ENCODE assay signal across 10 mouse cellular contexts in genomic region chr1:172027809-172028102, GRCm38 (mm10). TPM values are rescaled to one million over a fixed set of nuclear protein-coding genes. Genes with fewer than 3 reads are reported as not detected.
DNase-seq lines count a peak whose midpoint lies in the region; ATAC-seq and TF ChIP-seq lines count a peak whose summit lies in the region.
"Had no signal": no experiment of that assay in that cellular context is flagged by ENCODE, and none has a peak within 500 bp of the region (broad histone marks: within the 10 kb centered on the region; RNA-seq: fewer than 3 reads in every experiment).

No protein-coding gene starts in this region.

- no peak for DNase-seq in heart, adult 2 months
- no peak for DNase-seq in heart, adult 8-10 months (ENCODE audit: low spot score)
- peak; percentile 84 for DNase-seq in retina, postnatal 1 day
- DNase-seq in retina, embryonic 14.5 days (ENCODE audit: low spot score): no peak
- DNase-seq in stomach, postnatal 0 days (ENCODE audit: low spot score): no peak
- no peak for DNase-seq in T-cell, adult 2 months (ENCODE audit: low spot score)
- no peak for DNase-seq in urinary bladder, adult 2 months (ENCODE audit: low spot score)

- peak overlapping the region; percentile 88 for H3K9ac ChIP-seq in heart, adult 2 months (ENCODE audit: low read depth, low read length)
- H3K9ac ChIP-seq in limb, embryonic 15.5 days: peak overlapping the region; percentile 69
- peak overlapping the region; percentile 78 for H3K9ac ChIP-seq in stomach, postnatal 0 days (ENCODE audit: low read length)

- ATAC-seq in limb, embryonic 15.5 days (ENCODE audit: insufficient number of reproducible peaks, low FRiP score, low TSS enrichment, low read depth): no peak
- ATAC-seq in stomach, postnatal 0 days (ENCODE audit: low FRiP score, low TSS enrichment): peak; percentile 8; the same call in 1 of the 2 replicates

- no peak for TF ChIP-seq POLR2A in heart, adult 2 months (IDR thresholded peaks at IDR 0.05; ENCODE audit: insufficient read depth, low read depth, low read length)

- no peak for TF ChIP-seq CTCF in heart, adult 2 months (IDR thresholded peaks at IDR 0.05)
- TF ChIP-seq CTCF in stomach, postnatal 0 days (IDR thresholded peaks at IDR 0.05; ENCODE audit: low read depth): no peak

- no peaks in the 10 kb centered on the region for H3K79me2 ChIP-seq in heart, adult 2 months (replicated peaks; ENCODE audit: control insufficient read depth, insufficient read depth, low read length)

- no peak for TF ChIP-seq EP300 in heart, adult 2 months (IDR thresholded peaks at IDR 0.05; ENCODE audit: insufficient read depth, low read depth, low read length)
- TF ChIP-seq EP300 in stomach, postnatal 0 days (optimal IDR thresholded peaks at IDR 0.05): peak; percentile 31

- no peaks in the 10 kb centered on the region for H3K9me3 ChIP-seq in limb, embryonic 15.5 days
- H3K9me3 ChIP-seq in stomach, postnatal 0 days (ENCODE audit: control insufficient read depth, low read length): no peaks in the 10 kb centered on the region

- H3K27me3 ChIP-seq in heart, adult 2 months (ENCODE audit: control insufficient read depth, insufficient read depth, low read length): no peaks in the 10 kb centered on the region
- H3K27me3 ChIP-seq in limb, embryonic 15.5 days: no peaks in the 10 kb centered on the region
- no peaks in the 10 kb centered on the region for H3K27me3 ChIP-seq in stomach, postnatal 0 days (ENCODE audit: control insufficient read depth, insufficient read depth, low read length)

- peak overlapping the region; percentile 85; the same call in 1 of the 2 replicates for H3K4me3 ChIP-seq in heart, adult 2 months
- H3K4me3 ChIP-seq in limb, embryonic 15.5 days: peak overlapping the region; percentile 59
- H3K4me3 ChIP-seq in stomach, postnatal 0 days (ENCODE audit: low read depth, low read length): peak overlapping the region; percentile 87

- no peaks in the 10 kb centered on the region for H3K36me3 ChIP-seq in heart, adult 2 months (ENCODE audit: control insufficient read depth, insufficient read depth, low read length)
- H3K36me3 ChIP-seq in limb, embryonic 15.5 days: no peaks in the 10 kb centered on the region
- H3K36me3 ChIP-seq in stomach, postnatal 0 days (ENCODE audit: control insufficient read depth, insufficient read depth, low read length): no peaks in the 10 kb centered on the region

- intact Hi-C loops in heart, adult 2 months (cut with DNase I): loop anchor here (10.0 kb wide), 1 partner anchor 457 kb away; the partner anchor contains the start of gene Igsf9

- H3K4me1 ChIP-seq in heart, adult 2 months (ENCODE audit: control insufficient read depth, insufficient read depth, low read length): peaks cover 3% of the 10 kb centered on the region; the same call in 1 of the 2 replicates
- H3K4me1 ChIP-seq in limb, embryonic 15.5 days: peaks cover 33% of the 10 kb centered on the region
- peaks cover 6% of the 10 kb centered on the region; the same call in 1 of the 2 replicates for H3K4me1 ChIP-seq in stomach, postnatal 0 days (replicated peaks; ENCODE audit: control insufficient read depth, insufficient read depth)

- H3K27ac ChIP-seq in heart, adult 2 months: no peak overlapping the region; the same call in 1 of the 2 replicates
- H3K27ac ChIP-seq in limb, embryonic 15.5 days: peak overlapping the region; percentile 93
- H3K27ac ChIP-seq in stomach, postnatal 0 days (replicated peaks): peak overlapping the region; percentile 82

- H3K4me2 ChIP-seq in limb, embryonic 15.5 days: peak overlapping the region; percentile 68
- H3K4me2 ChIP-seq in stomach, postnatal 0 days (replicated peaks; ENCODE audit: low read depth): peak overlapping the region; percentile 82

- 52% methylated on average over 10 of the region's 10 CpGs for WGBS in heart, adult 2 months
- 7% methylated on average over 10 of the region's 10 CpGs for WGBS in limb, embryonic 15.5 days
- 28% methylated on average over 10 of the region's 10 CpGs for WGBS in stomach, postnatal 0 days

RNA-seq across cellular contexts. Expression of gene Vangl2, which starts 0.5 kb away (rescaled TPM):
- 1 to 10 TPM; 1.3 TPM for total RNA-seq in heart, adult 2 months (2021)
- 1.3 and 1.9 TPM in 2 replicates for polyA plus RNA-seq in heart, adult 2 months (2012; rRNA removed)
- 1 to 10 TPM in 2 of 4 experiments, under 1 TPM in 2; 0.86 to 1.7 (median 1.1) TPM for total RNA-seq in heart, adult 8-10 months (2022)
- 14.3 and 15.7 TPM in 2 replicates for polyA plus RNA-seq in limb, embryonic 15.5 days (2015; fragmentation: Nextera tagmentation; extraction: Ambion mirVana)
- 5.2 and 5.4 TPM in 2 replicates for polyA plus RNA-seq in stomach, postnatal 0 days (2015; fragmentation: Nextera tagmentation; extraction: Ambion mirVana)
- 3.7 and 6.4 TPM in 2 replicates for polyA plus RNA-seq in urinary bladder, adult 2 months (2012; rRNA removed)

RNA-seq across cellular contexts. Expression of gene Nhlh1, which starts 29.6 kb away (rescaled TPM):
- not detected for total RNA-seq in heart, adult 2 months (2021)
- polyA plus RNA-seq in heart, adult 2 months (2012; rRNA removed): not detected in 2 replicates
- total RNA-seq in heart, adult 8-10 months (2022): not detected
- 0.05 TPM in 1 of 2 replicates, not detected in the other for polyA plus RNA-seq in limb, embryonic 15.5 days (2015; fragmentation: Nextera tagmentation; extraction: Ambion mirVana)
- not detected in 2 replicates for polyA plus RNA-seq in stomach, postnatal 0 days (2015; fragmentation: Nextera tagmentation; extraction: Ambion mirVana)
- polyA plus RNA-seq in urinary bladder, adult 2 months (2012; rRNA removed): not detected in 2 replicates
- total RNA-seq: adrenal gland, adult 2 months had no signal
- polyA plus RNA-seq: adrenal gland, adult 2 months; spleen, adult 2 months had no signal

RNA-seq across cellular contexts. Expression of gene Copa, which starts 54.6 kb away (rescaled TPM):
- total RNA-seq in heart, adult 2 months (2021): 100 to 1,000 TPM in 1 of 2 experiments, 10 to 100 TPM in 1; 98.5 to 111 TPM
- 42.3 and 59.2 TPM in 2 replicates for polyA plus RNA-seq in heart, adult 2 months (2012; rRNA removed)
- 100 to 1,000 TPM; 103 to 115 (median 113) TPM for total RNA-seq in heart, adult 8-10 months (2022)
- 271 and 272 TPM in 2 replicates for polyA plus RNA-seq in limb, embryonic 15.5 days (2015; fragmentation: Nextera tagmentation; extraction: Ambion mirVana)
- 89.6 and 90.8 TPM in 2 replicates for polyA plus RNA-seq in stomach, postnatal 0 days (2015; fragmentation: Nextera tagmentation; extraction: Ambion mirVana)
- 84.9 and 135 TPM in 2 replicates for polyA plus RNA-seq in urinary bladder, adult 2 months (2012; rRNA removed)

RNA-seq across cellular contexts. Expression of gene Ncstn, which starts 54.8 kb away (rescaled TPM):
- 10 to 100 TPM; 41.5 to 43.2 TPM for total RNA-seq in heart, adult 2 months (2021)
- 63.3 and 78.3 TPM in 2 replicates for polyA plus RNA-seq in heart, adult 2 months (2012; rRNA removed)
- total RNA-seq in heart, adult 8-10 months (2022): 10 to 100 TPM; 42.1 to 47.9 (median 44.0) TPM
- 107 and 119 TPM in 2 replicates for polyA plus RNA-seq in limb, embryonic 15.5 days (2015; fragmentation: Nextera tagmentation; extraction: Ambion mirVana)
- 79.3 and 84.2 TPM in 2 replicates for polyA plus RNA-seq in stomach, postnatal 0 days (2015; fragmentation: Nextera tagmentation; extraction: Ambion mirVana)
- polyA plus RNA-seq in urinary bladder, adult 2 months (2012; rRNA removed): 94.8 and 100.0 TPM in 2 replicates
